Mouse (Mus musculus): ENCODE measurements at regions not wholly inside any gene's neighbourhood (a gene's known extent, or its start where the extent isn't known, plus 50 kb on each side); places are given as distances from the start of the nearest gene placed in this dataset.
"Not testable (repeated sequence)": the region's sequence is repeated elsewhere in the genome, so short reads cannot be mapped to it uniquely, and the experiment has no call there.

DNA sequence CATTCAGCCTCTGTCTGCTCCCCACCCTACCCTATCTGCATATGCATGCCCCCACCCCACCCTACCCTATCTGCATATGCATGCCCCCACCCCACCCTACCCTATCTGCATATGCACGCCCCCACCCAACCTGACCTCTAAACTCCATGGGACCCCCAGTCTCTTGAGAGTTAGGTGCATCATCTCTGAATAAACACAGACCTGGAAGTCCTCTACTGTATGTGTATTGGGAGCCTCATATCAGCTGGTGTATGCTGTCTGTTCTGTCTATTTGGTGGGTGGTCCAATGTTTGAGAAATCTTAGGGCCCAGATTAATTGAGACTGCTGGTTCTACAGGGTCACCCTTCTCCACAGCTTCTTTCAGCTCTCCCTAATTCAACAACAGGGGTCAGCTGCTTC is 109.4 kb upstream of the Tenm4 start:
- DNase-seq (ENCODE audit: extremely low spot score, low read depth, low spot score) = not testable (repeated sequence)

DNA sequence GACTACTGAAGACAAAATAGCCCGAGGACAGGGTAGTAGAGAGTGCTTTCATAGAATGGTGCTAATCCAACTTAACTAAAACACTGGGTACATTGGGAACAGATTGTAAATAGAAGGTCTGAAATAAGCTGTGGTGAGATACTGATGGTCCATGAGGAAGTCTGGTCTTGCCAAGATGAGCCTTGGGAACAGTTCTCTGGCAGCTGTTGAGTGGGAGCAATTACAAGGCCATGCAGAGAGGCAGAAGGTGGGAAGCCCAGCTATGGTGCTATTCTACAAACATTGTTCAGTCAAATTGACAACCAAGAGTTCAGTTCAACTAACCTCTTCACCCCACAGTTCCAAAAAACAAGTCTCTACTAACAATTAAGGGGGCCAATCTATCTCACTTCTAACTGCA is 92.5 kb upstream of the Tenm4 start:
- no peak for DNase-seq (ENCODE audit: extremely low spot score, low read depth, low spot score)

DNA sequence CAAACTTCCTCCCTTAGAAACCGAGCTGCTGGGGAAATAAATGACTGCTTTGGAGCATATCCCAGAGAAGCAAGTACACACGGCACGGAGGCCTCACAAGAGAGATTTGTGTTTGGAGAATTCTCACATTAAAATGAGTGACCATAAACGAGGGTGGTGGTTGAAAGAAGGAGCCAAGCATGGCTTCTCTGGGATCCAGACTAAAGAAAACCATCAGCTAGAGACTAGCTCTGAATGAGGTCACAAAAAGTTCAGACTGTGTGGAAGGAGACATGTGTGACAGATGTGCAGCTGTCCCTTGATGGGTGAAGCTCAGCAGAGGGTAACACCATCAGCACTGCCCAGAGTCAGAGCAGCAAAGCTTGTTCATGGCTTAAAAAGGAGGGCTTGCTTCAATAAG is 89.4 kb upstream of the Tenm4 start:
- DNase-seq (ENCODE audit: extremely low spot score, low read depth, low spot score) = no peak

DNA sequence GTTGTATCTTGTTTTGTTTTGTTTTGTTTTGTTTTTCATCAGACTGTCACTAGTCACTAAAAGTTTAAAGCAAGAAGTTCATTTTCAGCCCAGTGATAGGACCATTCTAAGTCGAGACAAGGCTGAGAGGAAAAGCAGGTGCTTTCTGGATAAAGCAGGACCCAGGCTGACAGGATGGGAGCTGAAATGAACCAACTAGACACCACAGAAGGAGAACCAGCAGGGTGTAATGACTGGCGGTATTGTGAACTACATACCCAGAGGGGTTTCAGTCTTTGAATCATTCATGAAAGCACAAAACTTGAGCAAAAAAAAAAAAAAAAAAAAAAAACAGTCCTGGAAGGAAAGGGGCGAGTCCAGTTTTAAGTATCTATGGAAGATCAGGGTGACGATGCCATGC is 75.9 kb upstream of the Tenm4 start:
- no peak for DNase-seq (ENCODE audit: extremely low spot score, low read depth, low spot score)

DNA sequence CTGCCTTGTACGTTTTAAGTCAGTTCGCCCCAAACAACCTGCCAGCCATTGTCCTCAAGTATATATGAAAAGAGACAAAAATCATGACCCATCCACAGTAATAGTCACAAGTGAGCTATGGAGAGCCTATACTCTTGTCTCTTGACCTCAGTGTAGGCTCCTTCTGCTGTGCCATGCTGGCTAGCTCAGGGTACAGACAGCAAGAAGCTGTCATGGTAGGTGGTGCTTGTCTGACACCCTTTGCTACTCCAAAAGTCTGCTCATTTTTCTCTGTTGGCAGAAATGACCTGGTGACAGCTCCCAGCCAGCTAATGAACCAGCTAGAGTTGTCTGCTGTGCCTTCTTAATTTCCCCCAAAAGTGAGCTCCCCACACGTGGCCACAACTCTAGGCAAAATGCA is 75.3 kb upstream of the Tenm4 start:
- no peak for DNase-seq (ENCODE audit: extremely low spot score, low read depth, low spot score)

DNA sequence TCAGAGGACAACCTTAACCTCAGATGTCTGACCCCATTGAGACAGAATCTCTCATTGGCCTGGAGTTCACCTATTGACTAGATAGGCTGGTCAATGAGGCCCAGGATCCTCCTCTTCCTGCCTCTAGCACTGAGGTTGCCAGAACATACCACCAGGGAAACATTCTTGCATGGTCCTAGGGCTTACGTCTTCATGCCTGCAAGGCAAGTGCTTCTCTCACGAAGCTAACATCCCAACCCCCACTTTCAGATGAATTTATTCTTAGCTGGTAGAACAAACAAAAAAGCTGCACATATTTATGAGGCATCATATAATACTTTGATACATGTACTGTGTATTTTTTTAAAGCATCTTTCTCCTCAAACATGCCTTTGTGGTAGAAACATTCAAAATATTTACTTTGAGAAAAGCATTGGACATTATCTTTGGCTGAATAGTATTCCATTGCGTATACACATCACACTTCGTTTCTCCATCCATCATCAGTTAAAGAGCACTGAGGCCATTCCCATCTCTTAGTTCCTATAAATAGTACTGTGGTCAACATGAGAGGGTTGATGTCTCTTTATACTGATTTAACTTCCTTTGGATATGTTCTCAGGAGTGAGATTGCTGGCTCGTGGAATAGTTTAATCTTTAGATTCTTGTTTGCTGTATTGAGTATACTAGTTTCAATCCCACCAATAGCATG is 72.2 kb upstream of the Tenm4 start:
- DNase-seq (ENCODE audit: extremely low spot score, low read depth, low spot score) = no peak

DNA sequence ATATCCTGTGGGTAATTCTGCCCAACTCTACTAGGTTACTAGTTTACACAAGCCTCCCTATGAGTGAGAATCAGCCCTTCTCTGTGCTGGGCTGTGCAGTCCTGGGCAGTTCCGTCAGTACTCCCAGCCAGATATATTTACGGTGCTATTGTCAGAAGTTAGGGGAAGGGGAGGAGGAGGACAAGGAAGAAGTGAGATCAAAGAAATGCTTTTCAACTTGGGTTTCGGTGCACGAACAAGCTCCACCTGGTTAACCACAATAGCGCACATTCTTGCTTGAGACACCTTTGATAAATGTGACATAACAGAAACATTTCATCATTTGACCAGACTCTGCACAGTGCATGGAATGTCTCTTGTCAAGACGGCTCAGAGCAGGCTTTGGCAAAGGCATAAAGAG is 68.3 kb upstream of the Tenm4 start:
- DNase-seq (ENCODE audit: extremely low spot score, low read depth, low spot score) = no peak

DNA sequence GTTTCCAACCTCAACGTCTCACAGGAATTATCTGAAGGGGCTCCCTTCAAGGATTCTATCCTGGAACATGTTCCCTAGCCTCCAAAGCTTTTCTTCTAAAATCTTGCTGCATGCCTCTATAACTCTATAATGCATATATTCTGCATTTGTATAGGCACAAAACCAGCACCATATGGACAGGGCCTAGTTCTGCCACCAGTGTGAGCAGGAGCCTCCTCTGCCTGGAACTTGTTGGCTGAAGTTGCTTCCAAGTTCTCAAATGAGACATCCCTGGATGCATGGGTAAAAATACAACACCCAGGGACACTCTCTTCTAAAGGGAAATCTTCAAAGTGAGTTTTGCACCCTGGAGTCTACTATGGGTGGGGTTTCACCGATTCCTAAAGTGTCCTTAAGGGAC is 62.3 kb upstream of the Tenm4 start:
- DNase-seq (ENCODE audit: extremely low spot score, low read depth, low spot score) = no peak

DNA sequence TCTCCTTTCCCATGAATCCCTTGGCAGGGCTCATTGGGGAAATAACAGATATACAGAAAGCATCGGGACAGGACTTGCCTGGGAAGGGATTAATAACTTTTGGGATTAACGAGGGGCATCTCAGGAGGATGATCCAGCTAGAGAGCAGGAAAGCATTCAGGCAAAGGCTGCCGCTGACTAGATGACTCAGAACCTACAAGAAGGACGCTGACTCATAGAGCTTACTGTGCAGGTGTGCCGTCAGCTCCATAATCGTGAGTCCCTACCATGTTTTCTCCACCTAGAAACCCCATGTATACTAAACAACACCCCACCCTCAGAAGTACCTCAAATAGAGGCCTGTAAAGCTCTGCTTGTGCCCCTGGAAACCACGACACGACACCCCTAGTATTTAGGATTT is 50.9 kb upstream of the Tenm4 start:
- DNase-seq (ENCODE audit: extremely low spot score, low read depth, low spot score) = no peak

Data from hindlimb bud, embryonic 11.5 days (tissue).